Mouse (Mus musculus): ENCODE results near the gene Ciita.

- TF ChIP-seq GATA1 (IDR thresholded peaks at IDR 0.05; ENCODE audit: borderline replicate concordance, low read length) (no peak), FLI1 (IDR thresholded peaks at IDR 0.05; ENCODE audit: low read length) (no peak)
Measured at GRCm38 (mm10) chr16:10507445-10507844, 27.6 kb downstream of the Ciita start.
